Mouse (Mus musculus) E14TG2a.4 (cell line): ENCODE data around the gene Blvrb.
"Not testable (repeated sequence)": the region's sequence is repeated elsewhere in the genome, so short reads cannot be mapped to it uniquely, and the experiment has no call there.

Experiments
- H3K27me3 ChIP-seq: 2 replicates; pipeline ENCODE4 v1.6.1; 2014; ENCODE audit warnings: low read length, control low read depth; ENCODE audit not compliant: insufficient read depth
- H3K36me3 ChIP-seq: 2 replicates; pipeline ENCODE4 v1.6.1; 2014; ENCODE audit warnings: low read length, control low read depth; ENCODE audit not compliant: insufficient read depth
- H3K4me1 ChIP-seq: replicated peaks from 2 replicates; pipeline ENCODE4 v1.6.1; 2014; ENCODE audit warnings: low read depth, low read length, control low read depth
- H3K4me3 ChIP-seq: replicated peaks from 2 replicates; pipeline ENCODE4 v1.5.1; 2014; ENCODE audit warnings: mild to moderate bottlenecking, low read length
- H3K9me3 ChIP-seq: 2 replicates; pipeline ENCODE4 v1.6.1; 2014; ENCODE audit warnings: low read length, control low read depth
- CTCF ChIP-seq: conservative IDR thresholded peaks from 2 replicates; pipeline ENCODE4 v1.5.1; 2014; ENCODE audit warnings: low read length
- NANOG ChIP-seq: IDR thresholded peaks from 2 replicates; pipeline ENCODE4 v1.6.1; 2014; ENCODE audit warnings: borderline replicate concordance, low read length, mixed read lengths
- POU5F1 ChIP-seq: IDR thresholded peaks from 2 replicates; pipeline ENCODE4 v1.6.1; 2014; ENCODE audit warnings: low read length, borderline replicate concordance

The Blvrb gene

DNA sequence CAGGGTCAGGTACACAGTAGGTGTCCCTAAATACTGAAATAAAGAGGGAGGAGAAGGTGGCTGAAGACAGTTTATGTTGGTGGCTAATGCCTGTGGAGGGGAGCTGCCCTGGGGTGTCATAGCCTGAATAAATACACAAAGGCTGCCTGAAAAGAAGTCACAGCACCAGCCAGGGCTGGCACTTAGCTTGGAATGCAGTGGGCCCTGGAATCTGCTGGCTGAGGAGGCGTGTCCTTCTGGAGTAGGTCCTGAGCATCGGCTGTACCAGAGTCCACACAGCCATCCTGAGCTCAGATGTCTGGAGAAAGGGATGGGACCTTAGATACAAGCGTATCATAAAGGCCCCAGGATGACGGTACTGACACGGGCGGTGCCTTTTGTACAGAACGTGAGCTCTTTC is 44.1 kb downstream of the Blvrb start:
- no peaks in the 10 kb centered on the region for H3K9me3 ChIP-seq
- H3K4me1 ChIP-seq, result peaks cover 74% of the 10 kb centered on the region
- peak overlapping the region; percentile 74 for H3K4me3 ChIP-seq
- TF ChIP-seq NANOG, result no peak
- TF ChIP-seq CTCF, result no peak
- no peaks in the 10 kb centered on the region for H3K27me3 ChIP-seq
- peaks cover 13% of the 10 kb centered on the region for H3K36me3 ChIP-seq

DNA sequence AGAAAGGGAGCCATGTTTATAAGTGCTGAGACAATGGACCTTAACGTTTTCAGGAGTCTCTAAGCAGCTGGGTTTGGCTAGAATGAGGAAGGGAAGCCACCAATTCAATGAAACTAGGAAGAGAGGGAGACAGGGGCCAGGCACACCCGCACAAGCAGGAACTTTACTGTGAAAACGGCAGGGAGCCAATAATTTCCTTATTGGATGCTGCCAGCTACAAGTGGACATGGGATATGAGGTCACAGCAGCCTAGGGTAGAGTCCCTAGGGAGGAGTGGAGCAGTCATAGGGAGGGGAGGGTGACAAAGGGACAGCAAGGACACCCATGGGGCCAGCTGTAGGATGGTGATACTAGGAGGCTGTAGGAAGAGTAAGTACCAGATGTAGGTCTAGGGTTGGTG is 45.2 kb downstream of the Blvrb start:
- Histone ChIP-seq H3K9me3 (no peaks in the 10 kb centered on the region), H3K4me1 (peaks cover 83% of the 10 kb centered on the region)

DNA sequence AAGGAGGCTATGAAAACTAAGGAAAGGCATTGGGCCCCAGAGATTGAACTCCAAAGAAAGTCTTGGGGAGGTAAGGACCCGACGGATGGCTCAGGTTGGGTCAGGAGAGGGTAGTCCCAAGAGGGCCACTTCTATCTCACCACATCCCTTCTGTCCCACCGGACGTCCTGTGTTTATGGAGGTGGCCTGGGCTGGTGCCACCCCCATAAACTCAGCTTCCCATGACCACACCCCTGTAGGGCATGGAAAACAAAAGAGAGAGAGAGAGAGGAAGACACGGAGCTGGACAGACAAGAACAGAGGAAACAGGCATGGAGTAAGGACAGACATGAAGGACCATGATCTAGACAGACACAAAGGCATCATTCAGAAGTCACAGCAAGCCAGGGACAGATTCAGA is 45.7 kb downstream of the Blvrb start:
- Histone ChIP-seq H3K4me1 (peaks cover 83% of the 10 kb centered on the region), H3K4me3 (no peak overlapping the region; the same call in 1 of the 2 replicates), H3K36me3 (peaks cover 13% of the 10 kb centered on the region), H3K9me3 (no peaks in the 10 kb centered on the region), H3K27me3 (no peaks in the 10 kb centered on the region)
- TF ChIP-seq NANOG (no peak), POU5F1 (no peak), CTCF (no peak)

More for the DNA sequence above, 45.2 kb downstream of the Blvrb start:
- no peak for TF ChIP-seq CTCF
- no peak for TF ChIP-seq POU5F1
- no peak for TF ChIP-seq NANOG
- no peak overlapping the region; the same call in 1 of the 2 replicates for H3K4me3 ChIP-seq
- H3K27me3 ChIP-seq, result no peaks in the 10 kb centered on the region
- peaks cover 13% of the 10 kb centered on the region for H3K36me3 ChIP-seq

DNA sequence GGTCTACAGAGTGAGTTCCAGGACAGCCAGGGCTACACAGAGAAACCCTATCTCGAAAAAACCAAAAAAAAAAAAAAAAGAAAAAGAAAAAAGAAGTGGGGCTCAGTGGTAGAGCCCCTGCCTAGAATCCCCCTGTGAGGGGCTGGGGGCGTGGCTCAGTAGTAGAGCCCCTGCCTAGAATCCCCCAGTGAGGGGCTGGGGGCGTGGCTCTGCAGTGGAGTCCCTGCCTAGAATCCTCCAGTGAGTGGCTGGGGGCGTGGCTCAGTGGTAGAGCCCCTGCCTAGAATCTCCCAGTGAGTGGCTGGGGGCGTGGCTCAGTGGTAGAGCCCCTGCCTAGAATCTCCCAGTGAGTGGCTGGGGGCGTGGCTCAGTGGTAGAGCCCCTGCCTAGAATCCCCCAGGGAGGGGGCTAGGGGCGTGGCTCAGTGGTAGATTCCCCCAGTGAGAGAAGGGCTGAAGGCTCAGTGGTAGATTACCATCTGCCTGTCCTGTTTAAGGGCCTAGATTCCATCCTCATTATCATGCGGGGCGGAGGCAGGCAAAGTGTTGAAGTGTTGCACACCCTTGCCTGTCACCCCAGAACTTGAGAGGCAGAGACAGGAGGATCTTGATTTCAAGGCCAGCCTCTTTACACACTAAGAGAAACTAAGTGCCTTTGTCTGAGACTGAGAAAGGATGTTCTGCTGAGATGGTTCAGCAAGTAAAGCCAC is 47.0 kb downstream of the Blvrb start:
- not testable (repeated sequence) for H3K4me3 ChIP-seq, H3K27me3 ChIP-seq, H3K36me3 ChIP-seq, H3K9me3 ChIP-seq
- H3K4me1 ChIP-seq, result peaks cover 83% of the 10 kb centered on the region

DNA sequence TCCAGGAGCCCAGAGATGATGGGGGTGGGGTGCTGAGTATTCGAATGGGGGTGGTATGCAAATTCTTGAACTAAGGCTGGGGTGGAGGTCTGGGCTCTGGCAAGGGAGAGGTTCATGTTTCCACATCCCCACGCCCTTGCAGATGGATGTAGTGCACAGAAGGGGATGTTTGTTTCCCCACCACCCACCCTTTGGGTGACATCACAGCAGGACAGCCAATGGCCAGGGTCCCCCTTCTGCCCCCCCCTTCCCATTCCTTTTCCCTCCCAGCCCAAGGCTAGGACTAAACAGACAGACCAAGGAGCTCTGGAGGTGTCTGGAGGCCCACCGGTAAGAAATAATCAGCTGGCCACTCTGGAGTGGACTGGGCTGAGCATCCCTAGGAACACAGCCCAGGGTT is 51.3 kb downstream of the Blvrb start, which contains the start of gene Prx:
Gene Prx (plus strand): TSS at position 289 of the 400 bp plus-strand sequence.
- Histone ChIP-seq H3K4me3 (peak within 1 kb of the TSS; percentile 60), H3K9me3 (no peaks in the 10 kb centered on the region), H3K36me3 (no peaks in the 10 kb centered on the region; the same call in 1 of the 2 replicates), H3K27me3 (no peaks in the 10 kb centered on the region), H3K4me1 (peaks cover 84% of the 10 kb centered on the region)
- no peak for TF ChIP-seq CTCF
- TF ChIP-seq POU5F1, result no peak
- no peak for TF ChIP-seq NANOG

DNA sequence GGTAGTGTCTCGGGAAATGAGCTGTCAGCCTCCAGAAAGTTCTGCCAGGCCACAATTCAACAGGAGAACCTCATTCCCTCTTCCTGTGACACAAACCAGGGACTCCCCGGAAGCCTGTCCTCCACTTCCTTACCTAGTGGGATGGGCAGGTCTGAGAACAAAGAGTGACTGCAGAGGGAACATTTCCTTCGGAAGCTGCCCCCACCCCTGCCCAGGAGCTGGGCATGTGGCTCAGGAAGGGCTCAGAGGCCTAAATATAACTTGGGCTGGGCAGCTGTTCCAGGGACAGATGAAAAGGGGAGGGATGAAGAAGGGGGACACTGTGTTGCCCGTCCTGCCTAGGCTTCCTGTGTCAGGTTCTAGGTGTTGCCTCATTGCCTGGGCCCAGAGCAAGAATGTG is 53.8 kb downstream of the Blvrb start:
- no peaks in the 10 kb centered on the region for H3K9me3 ChIP-seq
- H3K4me3 ChIP-seq, result peak overlapping the region; percentile 5; the same call in 1 of the 2 replicates
- H3K27me3 ChIP-seq, result no peaks in the 10 kb centered on the region
- H3K4me1 ChIP-seq, result peaks cover 93% of the 10 kb centered on the region
- H3K36me3 ChIP-seq, result peaks cover 22% of the 10 kb centered on the region
- TF ChIP-seq CTCF (no peak), NANOG (no peak), POU5F1 (no peak)

DNA sequence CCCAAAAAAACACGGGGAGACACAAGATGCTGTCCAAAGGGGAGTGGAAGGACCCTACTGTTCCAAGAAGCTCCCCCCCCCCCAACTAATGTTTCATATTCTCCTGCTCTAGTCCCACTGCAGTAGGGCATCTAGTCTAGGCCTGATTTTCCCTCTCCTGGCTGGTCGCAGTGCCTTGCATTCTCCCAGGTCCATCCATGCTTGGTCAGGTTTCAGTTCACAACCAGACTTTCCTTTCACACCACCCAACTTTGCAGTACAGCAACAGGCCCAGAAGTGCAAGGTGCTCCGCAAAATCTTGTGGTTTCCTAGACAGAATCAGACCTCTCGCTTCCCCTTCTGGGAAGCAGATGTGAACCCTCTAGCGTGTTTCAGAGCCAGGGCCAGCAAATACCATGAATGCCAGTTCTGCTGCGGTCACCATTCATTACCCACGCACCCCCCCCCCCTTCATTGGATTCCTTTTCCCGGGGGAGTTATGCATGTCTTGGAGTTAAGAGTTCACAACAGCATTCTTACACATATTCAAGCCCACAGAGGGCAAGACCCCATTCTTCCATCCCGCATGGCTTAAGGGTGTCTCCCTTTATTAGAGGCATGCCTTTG is 59.1 kb downstream of the Blvrb start:
- no peaks in the 10 kb centered on the region for H3K9me3 ChIP-seq
- H3K4me3 ChIP-seq, result peak overlapping the region; percentile 87
- H3K36me3 ChIP-seq, result peaks cover 28% of the 10 kb centered on the region
- no peaks in the 10 kb centered on the region for H3K27me3 ChIP-seq
- peaks cover 80% of the 10 kb centered on the region for H3K4me1 ChIP-seq
- no peak for TF ChIP-seq CTCF
- no peak for TF ChIP-seq NANOG
- TF ChIP-seq POU5F1, result no peak

DNA sequence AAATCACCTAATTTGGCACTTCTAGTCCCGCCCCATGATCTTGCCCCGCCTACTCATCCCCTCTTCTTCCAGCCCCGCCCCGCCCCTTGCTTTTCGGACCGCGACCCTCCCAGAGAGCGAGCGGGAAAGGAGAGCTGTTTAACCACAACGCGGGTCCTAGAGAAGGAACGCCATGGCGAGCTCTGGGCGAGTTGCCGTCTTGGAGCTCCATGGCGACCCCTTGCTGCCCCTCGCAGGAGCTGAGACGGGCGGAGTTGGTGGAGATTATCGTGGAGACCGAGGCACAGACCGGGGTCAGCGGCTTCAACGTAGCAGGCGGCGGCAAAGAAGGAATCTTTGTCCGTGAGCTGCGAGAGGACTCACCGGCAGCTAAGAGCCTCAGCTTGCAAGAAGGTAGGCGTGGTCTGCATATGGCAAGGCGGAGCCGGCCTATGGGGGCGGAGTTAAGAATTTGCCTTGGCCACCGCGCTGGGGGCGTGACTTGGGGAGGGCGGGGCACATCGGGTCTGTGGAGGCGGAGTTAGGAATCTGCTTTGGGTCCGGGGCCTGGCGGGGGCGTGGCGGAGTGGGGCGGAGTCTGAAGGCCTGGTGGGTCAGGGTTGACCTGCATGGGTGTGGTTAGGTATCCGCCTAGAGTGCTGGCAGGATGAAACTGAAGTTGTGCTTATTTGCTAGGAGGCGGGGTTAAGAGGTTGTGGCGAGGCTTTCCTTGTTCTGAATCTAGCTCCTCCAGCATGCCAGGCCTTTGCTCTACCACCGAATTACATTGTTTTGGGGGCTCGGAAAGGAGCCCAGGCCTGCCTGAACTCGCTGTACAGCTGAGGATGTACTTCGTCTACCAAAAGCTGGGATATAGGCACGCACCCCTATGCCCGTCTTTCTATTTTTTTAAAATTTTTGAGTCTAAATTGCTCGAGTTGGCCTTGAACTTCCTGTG is 60.2 kb downstream of the Blvrb start:
- Histone ChIP-seq H3K27me3 (no peaks in the 10 kb centered on the region), H3K4me1 (peaks cover 72% of the 10 kb centered on the region), H3K9me3 (no peaks in the 10 kb centered on the region), H3K36me3 (peaks cover 28% of the 10 kb centered on the region), H3K4me3 (peak overlapping the region; percentile 87)
- TF ChIP-seq POU5F1 (no peak), NANOG (no peak), CTCF (no peak)
